Mouse (Mus musculus) liver, embryonic 11.5 days (tissue): ENCODE results near the gene Irf9. TPM values are rescaled to one million over a fixed set of nuclear protein-coding genes. Genes with fewer than 3 reads are reported as not detected.
A peak's percentile ranks its signal among the peaks of the same experiment; 100 is the strongest.

Experiments
- ATAC-seq: fragments of 200-750 bp; cut with Nextera tagmentation; replicated peaks from 2 replicates; pipeline ENCODE4 v1.8.0; 2017; ENCODE audit warnings: moderate number of reproducible peaks, mild to moderate bottlenecking, moderate TSS enrichment, moderate library complexity; ENCODE audit not compliant: low FRiP score
- DNase-seq: peaks from one replicate; pipeline ENCODE4 v3.0.0-alpha.2; 2017; ENCODE audit warnings: low spot score
- H3K27ac ChIP-seq: fragments of 300-500 bp; sonication (generic); 2 replicates; pipeline ENCODE4 v1.5.1; 2014; ENCODE audit warnings: mild to moderate bottlenecking, low read depth, low read length, control low read depth
- H3K27me3 ChIP-seq: fragments of 300-500 bp; sonication (generic); replicated peaks from 2 replicates; pipeline ENCODE4 v1.6.1; 2014; ENCODE audit warnings: low read length, mixed read lengths; ENCODE audit not compliant: control insufficient read depth, insufficient read depth
- H3K36me3 ChIP-seq: fragments of 300-500 bp; sonication (generic); 2 replicates; pipeline ENCODE4 v1.6.1; 2014; ENCODE audit warnings: mild to moderate bottlenecking, low read length, moderate library complexity, mixed read lengths; ENCODE audit not compliant: control insufficient read depth, insufficient read depth
- H3K4me1 ChIP-seq: fragments of 300-500 bp; sonication (generic); replicated peaks from 2 replicates; pipeline ENCODE4 v1.6.1; 2014; ENCODE audit warnings: low read length, mixed read lengths; ENCODE audit not compliant: control insufficient read depth, insufficient read depth
- H3K4me2 ChIP-seq: fragments of 300-500 bp; sonication (generic); 2 replicates; pipeline ENCODE4 v1.6.1; 2014; ENCODE audit warnings: mild to moderate bottlenecking, control low read depth, moderate library complexity
- H3K4me3 ChIP-seq: fragments of 300-500 bp; sonication (generic); 2 replicates; pipeline ENCODE4 v1.5.1; 2014; ENCODE audit warnings: low read depth, low read length, control low read depth
- H3K9ac ChIP-seq: fragments of 300-500 bp; sonication (generic); 2 replicates; pipeline ENCODE4 v1.6.1; 2014; ENCODE audit warnings: low read depth, low read length, control low read depth
- H3K9me3 ChIP-seq: fragments of 300-500 bp; sonication (generic); 2 replicates; pipeline ENCODE4 v1.6.1; 2016; ENCODE audit warnings: low read length, inconsistent platforms, mixed read lengths; ENCODE audit not compliant: control insufficient read depth
- WGBS: fragments of 180-500 bp; shearing (Covaris S2); extraction: QIAGEN DNeasy Blood & Tissue Kit; methylation state at CpG from one replicate; pipeline ENCODE4 v1.1.7; 2014; 5-methylcytosine and 5-hydroxymethylcytosine counted together
- polyA plus RNA-seq: library from polyadenylated mRNA; unstranded; fragments of >200 nt; fragmentation: Nextera tagmentation; extraction: Ambion mirVana; gene quantifications from 2 replicates; pipeline ENCODE4 v1.2.1, GENCODE M21; 2014

Gene Irf9
- polyA plus RNA-seq, 1 experiment from 2014 or later, result 13.0 TPM

DNA sequence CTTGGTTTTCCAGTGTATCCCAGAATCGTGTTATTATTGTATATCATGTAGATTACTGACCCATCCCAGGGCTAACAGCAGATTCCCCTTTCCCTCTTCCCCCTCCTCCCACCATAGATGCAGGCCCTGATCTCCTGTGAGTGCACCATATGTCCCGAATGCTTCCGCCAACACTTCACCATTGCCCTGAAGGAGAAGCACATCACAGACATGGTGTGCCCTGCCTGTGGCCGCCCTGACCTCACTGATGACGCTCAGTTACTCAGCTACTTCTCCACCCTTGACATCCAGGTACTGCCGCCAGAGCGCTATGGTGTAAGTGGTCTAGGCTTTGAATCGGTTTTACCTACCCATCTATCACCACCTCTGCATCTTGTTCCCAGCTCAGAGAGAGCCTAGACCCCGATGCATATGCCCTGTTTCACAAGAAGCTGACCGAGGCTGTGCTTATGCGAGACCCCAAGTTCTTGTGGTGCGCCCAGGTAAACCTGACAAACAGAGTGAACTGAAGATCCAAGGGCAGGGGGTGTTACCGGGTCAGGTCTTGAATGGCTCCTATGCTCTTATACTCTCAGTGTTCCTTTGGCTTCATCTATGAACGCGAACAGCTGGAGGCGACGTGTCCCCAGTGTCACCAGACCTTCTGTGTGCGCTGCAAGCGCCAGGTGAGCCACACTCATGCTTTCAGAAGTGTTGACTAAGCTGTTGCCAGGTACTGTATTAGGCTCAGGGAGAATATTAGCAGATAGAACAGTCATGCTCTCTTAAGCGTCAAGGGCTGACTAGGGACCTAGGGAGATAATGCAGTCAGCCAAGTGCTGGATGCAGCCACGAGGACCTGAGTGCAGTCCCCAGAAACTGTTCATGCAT is 4.6 kb upstream of the Irf9 start:
- WGBS, result 92% methylated on average over 21 of the region's 21 CpGs
- ATAC-seq (no peak), DNase-seq (no peak)
- H3K36me3 ChIP-seq, result peaks cover 52% of the 10 kb centered on the region
- H3K4me1 ChIP-seq, result peaks cover 6% of the 10 kb centered on the region
- H3K4me3 ChIP-seq, result no peak overlapping the region
- no peak overlapping the region for H3K27ac ChIP-seq
- no peaks in the 10 kb centered on the region for H3K9me3 ChIP-seq
- H3K27me3 ChIP-seq, result no peaks in the 10 kb centered on the region
- no peak overlapping the region for H3K9ac ChIP-seq
- H3K4me2 ChIP-seq, result no peak overlapping the region

DNA sequence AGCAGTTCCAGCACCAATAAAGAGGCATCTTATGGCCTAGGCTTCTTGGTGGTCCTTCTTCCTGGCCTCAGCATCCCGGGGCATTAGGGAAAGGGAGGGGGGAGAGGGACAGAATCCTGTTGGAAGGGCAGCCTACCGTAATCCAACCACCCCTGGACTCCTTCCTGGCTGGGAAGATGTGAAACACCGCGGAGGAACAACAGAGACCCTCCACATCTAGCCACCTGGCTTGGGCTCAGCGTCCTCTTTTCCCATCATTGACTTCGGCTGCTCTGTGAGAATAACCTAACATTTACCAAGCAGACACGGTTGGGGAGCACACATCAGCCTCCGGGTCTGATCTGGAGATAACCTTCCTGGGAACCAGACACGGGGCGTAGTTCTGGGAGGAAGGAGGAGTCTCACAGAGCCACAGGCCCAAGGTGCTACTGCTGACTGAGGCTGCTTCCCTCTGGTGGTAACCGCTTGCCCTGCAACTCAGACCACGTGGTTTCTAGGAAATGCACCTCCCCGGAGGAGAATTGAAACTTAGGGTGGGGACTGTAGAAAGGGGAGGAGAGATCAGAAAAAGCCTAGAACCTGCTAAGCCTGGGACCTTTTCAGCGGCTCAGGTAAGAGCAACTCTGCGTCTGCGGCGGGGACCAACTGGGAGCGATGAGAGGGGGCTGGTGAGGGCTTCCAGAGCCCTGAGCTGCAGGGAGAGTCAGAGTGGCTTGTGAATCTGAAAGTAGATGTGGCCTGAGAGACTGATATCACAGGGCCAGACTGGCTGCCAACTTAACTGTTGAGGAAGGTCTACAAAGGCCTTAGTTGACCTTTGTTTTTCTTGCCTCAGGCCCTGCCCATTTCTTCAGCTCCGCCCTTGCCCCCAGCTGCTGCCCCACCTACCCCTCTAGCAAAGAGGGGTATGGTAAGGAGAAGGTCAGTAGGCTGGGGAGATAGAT is 534 bp downstream of the Irf9 start:
- Histone ChIP-seq H3K4me1 (peaks cover 19% of the 10 kb centered on the region), H3K36me3 (peaks cover 46% of the 10 kb centered on the region), H3K9me3 (no peaks in the 10 kb centered on the region), H3K27me3 (no peaks in the 10 kb centered on the region), H3K9ac (peak overlapping the region; percentile 68), H3K4me3 (peak overlapping the region; percentile 60), H3K4me2 (peak overlapping the region; percentile 78), H3K27ac (peak overlapping the region; percentile 83)
- ATAC-seq, result peak; percentile 94
- WGBS, result 17% methylated on average over 19 of the region's 19 CpGs
- DNase-seq, result peak; percentile 82

DNA sequence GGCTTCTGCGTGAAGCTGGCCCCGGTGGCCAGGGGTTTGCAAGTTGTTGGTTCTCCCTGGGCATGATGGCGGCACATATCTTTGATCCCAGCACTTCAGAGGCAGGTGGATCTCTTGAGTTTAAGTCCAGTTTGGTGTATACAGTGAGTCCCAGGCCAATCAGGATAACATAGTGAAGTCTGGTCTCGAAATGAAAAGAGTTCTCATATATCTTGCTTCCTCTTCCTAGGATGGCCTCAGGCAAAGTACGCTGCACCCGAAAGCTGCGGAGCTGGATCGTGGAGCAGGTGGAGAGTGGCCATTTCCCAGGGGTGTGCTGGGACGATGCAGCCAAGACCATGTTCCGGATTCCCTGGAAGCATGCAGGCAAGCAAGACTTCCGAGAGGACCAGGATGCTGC is 1.5 kb downstream of the Irf9 start:
- DNase-seq, result no peak
- peak overlapping the region; percentile 83; the same call in 1 of the 2 replicates for H3K27ac ChIP-seq

DNA sequence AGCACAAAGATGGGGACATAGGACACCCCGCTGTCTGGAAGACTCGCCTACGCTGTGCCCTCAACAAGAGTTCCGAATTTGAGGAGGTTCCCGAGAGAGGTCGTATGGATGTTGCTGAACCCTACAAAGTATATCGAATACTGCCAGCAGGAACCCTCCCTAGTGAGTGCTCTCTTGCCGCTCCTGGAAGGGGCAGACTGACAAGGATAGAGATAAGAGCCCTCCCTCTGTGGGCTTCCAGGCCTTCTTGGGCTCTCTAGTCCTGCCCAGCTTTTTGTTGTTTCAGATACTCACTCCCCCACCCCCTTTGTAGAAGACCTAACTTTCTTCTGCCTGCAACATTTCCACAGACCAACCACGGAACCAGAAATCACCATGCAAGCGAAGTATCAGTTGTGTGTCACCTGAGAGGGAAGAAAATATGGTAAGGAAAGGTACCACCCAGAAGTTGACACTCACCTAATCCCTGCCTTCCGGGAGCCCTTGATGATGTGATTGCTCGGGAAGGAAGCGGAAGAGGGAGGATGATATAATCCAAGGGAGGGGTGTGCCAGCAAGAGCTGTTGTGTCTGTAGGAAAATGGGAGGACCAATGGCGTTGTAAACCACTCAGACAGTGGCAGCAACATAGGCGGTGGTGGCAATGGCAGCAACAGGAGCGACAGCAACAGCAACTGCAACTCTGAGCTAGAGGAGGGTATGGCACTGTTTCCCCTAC is 2.5 kb downstream of the Irf9 start:
- Histone ChIP-seq H3K4me3 (peak overlapping the region; percentile 10; the same call in 1 of the 2 replicates), H3K4me2 (peak overlapping the region; percentile 42), H3K4me1 (peaks cover 19% of the 10 kb centered on the region), H3K27ac (peak overlapping the region; percentile 43), H3K9ac (peak overlapping the region; percentile 46; the same call in 1 of the 2 replicates), H3K36me3 (peaks cover 42% of the 10 kb centered on the region), H3K9me3 (no peaks in the 10 kb centered on the region), H3K27me3 (no peaks in the 10 kb centered on the region)
- WGBS, result 82% methylated on average over 16 of the region's 16 CpGs
- ATAC-seq (no peak), DNase-seq (no peak)

More for the DNA sequence above, 1.5 kb downstream of the Irf9 start:
- no peak for ATAC-seq
- 88% methylated on average over 11 of the region's 11 CpGs for WGBS
- Histone ChIP-seq H3K36me3 (peaks cover 40% of the 10 kb centered on the region), H3K4me3 (peak overlapping the region; percentile 60), H3K27me3 (no peaks in the 10 kb centered on the region), H3K4me2 (peak overlapping the region; percentile 78), H3K9ac (peak overlapping the region; percentile 68), H3K4me1 (peaks cover 19% of the 10 kb centered on the region), H3K9me3 (no peaks in the 10 kb centered on the region)

DNA sequence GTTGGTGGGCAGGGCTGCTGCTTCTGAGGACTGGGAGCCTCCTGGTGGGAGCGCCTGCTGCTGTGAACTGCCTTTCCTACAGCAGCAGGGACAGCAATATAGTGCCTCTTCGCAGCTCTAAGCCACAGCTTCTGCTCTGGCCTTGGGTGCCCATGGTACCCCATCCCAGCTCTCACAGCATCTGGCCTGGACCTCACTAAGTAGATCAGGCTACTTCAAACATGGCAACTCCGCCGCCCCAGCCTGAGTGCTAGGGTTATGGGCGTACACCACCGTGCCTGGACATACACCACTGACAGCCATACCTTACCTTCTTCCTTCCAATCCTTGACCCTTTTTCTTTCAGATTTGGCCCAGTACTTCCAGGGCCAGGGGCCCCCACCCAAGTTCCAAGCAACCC is 5.0 kb downstream of the Irf9 start:
- 90% methylated on average over 6 of the region's 6 CpGs for WGBS
- H3K27me3 ChIP-seq, result no peaks in the 10 kb centered on the region
- DNase-seq (no peak), ATAC-seq (no peak)
- H3K27ac ChIP-seq, result no peak overlapping the region
- no peak overlapping the region for H3K9ac ChIP-seq
- H3K4me2 ChIP-seq, result no peak overlapping the region
- no peaks in the 10 kb centered on the region for H3K9me3 ChIP-seq
- H3K4me3 ChIP-seq, result no peak overlapping the region
- peaks cover 28% of the 10 kb centered on the region for H3K36me3 ChIP-seq
- H3K4me1 ChIP-seq, result peaks cover 17% of the 10 kb centered on the region

DNA sequence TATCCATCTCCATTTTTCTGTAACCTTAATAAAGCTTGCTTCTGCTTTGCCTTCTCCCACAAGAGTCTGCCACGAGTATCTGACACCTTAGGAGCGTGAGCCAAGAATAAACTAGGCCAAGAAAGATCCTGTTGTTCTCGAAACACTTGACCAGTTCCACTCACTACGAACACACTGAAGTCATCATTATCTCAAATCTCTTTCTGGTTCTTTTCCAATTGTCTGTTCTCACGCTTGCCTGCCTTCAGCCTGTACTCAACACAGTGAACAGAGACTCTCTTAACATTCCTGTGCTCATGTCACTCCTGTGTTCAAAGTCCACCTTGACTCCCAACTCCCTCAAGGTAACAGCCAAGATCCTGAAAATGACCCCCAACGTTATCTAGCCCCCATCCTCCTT is 10.0 kb downstream of the Irf9 start:
- Histone ChIP-seq H3K27ac (peak overlapping the region; percentile 61), H3K36me3 (peaks cover 8% of the 10 kb centered on the region), H3K4me2 (no peak overlapping the region), H3K9me3 (no peaks in the 10 kb centered on the region), H3K4me3 (no peak overlapping the region), H3K27me3 (no peaks in the 10 kb centered on the region), H3K4me1 (peaks cover 10% of the 10 kb centered on the region), H3K9ac (no peak overlapping the region)
- DNase-seq (no peak), ATAC-seq (no peak)
- 75% methylated on average over 6 of the region's 6 CpGs for WGBS

DNA sequence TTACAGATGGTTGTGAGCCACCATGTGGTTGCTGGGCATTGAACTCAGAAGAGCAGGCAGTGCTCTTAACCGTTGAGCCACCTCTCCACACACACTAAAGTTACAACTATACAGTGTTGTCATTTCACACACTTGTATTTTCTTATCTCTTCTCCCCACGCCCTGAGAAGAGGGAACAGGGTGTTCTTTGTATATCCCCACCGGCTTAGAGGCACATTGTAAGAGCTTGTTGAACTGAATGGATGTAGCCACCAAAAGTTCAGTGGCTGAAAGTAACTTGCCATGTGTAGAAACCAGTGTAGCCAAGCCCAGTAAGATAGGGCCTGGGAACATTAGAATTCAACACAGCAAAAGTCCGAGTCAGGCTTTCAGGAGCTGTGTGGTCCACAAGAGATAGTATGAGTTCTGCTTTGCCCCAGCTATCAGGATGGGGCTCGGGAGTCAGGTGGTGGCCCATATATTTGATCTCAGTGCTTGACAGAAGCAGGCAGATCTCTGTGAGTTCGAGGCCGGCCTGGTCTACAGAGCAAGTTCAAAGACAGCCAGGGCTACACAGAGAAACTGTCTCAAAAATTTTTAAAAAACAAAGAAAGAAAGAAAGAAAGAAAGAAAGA is 11.3 kb downstream of the Irf9 start:
- Histone ChIP-seq H3K36me3 (peaks cover 3% of the 10 kb centered on the region; the same call in 1 of the 2 replicates), H3K4me1 (peaks cover 16% of the 10 kb centered on the region), H3K9ac (no peak overlapping the region), H3K4me2 (0 out of 2 replicates have a peak overlapping the region, but pooled peaks have one; percentile 12), H3K27me3 (no peaks in the 10 kb centered on the region), H3K27ac (peak overlapping the region; percentile 92), H3K4me3 (no peak overlapping the region), H3K9me3 (no peaks in the 10 kb centered on the region)
- WGBS, result 51% methylated on average over 7 of the region's 7 CpGs
- ATAC-seq (peak; percentile 85), DNase-seq (no peak)

DNA sequence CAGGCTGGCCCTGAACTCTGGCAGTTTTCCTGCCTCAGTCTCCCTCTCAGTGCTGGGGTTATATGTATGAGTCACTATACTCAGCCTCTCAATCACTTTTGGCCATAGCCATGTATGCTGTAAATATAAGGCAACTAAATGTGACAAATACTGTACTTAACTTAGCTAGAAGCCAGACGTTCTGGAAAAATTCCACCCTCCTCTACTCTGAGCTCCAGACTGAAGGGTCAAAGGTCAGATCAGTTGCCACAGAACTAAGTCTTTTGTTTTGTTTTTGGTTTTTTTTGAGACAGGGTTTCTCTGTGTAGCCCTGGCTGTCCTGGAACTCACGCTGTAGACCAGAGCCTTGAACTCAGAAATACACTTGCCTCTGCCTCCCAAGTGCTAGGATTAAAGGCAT is 12.5 kb downstream of the Irf9 start:
- H3K4me1 ChIP-seq, result peaks cover 16% of the 10 kb centered on the region

More for the DNA sequence above, 12.5 kb downstream of the Irf9 start:
- no peak overlapping the region for H3K4me2 ChIP-seq
- WGBS, result 56% methylated on average over 2 of the region's 2 CpGs
- no peaks in the 10 kb centered on the region for H3K27me3 ChIP-seq
- no peak for DNase-seq
- H3K9ac ChIP-seq, result no peak overlapping the region
- ATAC-seq, result no peak
- H3K9me3 ChIP-seq, result no peaks in the 10 kb centered on the region
- H3K36me3 ChIP-seq, result no peaks in the 10 kb centered on the region
- H3K27ac ChIP-seq, result no peak overlapping the region
- no peak overlapping the region for H3K4me3 ChIP-seq
